Mouse (Mus musculus): ENCODE measurements at regions not wholly inside any gene's neighbourhood (a gene's known extent, or its start where the extent isn't known, plus 50 kb on each side); places are given as distances from the start of the nearest gene placed in this dataset.

GRCm38 (mm10) chr17:79775216-79775615 lies 60.4 kb upstream of the Cyp1b1 start:
- TF ChIP-seq CTCF (IDR thresholded peaks at IDR 0.05; ENCODE audit: low read depth, low read length): no peak
- no peak for TF ChIP-seq POLR2A (IDR thresholded peaks at IDR 0.05; ENCODE audit: borderline replicate concordance, low read depth, low read length)
- H3K4me1 ChIP-seq (ENCODE audit: control insufficient read depth, insufficient read depth, low read length): no peaks in the 10 kb centered on the region
- H3K27ac ChIP-seq (ENCODE audit: insufficient read depth, low read depth, low read length): no peak overlapping the region
- H3K4me3 ChIP-seq (ENCODE audit: insufficient read depth, low read length): no peak overlapping the region

GRCm38 (mm10) chr17:79774291-79774690 lies 59.4 kb upstream of the Cyp1b1 start:
- H3K4me1 ChIP-seq (ENCODE audit: control insufficient read depth, insufficient read depth, low read length): no peaks in the 10 kb centered on the region
- H3K4me3 ChIP-seq (ENCODE audit: insufficient read depth, low read length): no peak overlapping the region
- H3K27ac ChIP-seq (ENCODE audit: insufficient read depth, low read depth, low read length): no peak overlapping the region
- TF ChIP-seq CTCF (IDR thresholded peaks at IDR 0.05; ENCODE audit: low read depth, low read length) (no peak), POLR2A (IDR thresholded peaks at IDR 0.05; ENCODE audit: borderline replicate concordance, low read depth, low read length) (no peak)

- no peak overlapping the region for H3K27ac ChIP-seq (ENCODE audit: insufficient read depth, low read depth, low read length)
- TF ChIP-seq POLR2A (IDR thresholded peaks at IDR 0.05; ENCODE audit: borderline replicate concordance, low read depth, low read length) (no peak), CTCF (IDR thresholded peaks at IDR 0.05; ENCODE audit: low read depth, low read length) (no peak)
- H3K4me1 ChIP-seq (ENCODE audit: control insufficient read depth, insufficient read depth, low read length): no peaks in the 10 kb centered on the region
- H3K4me3 ChIP-seq (ENCODE audit: insufficient read depth, low read length): no peak overlapping the region
These were observed 57.4 kb upstream of the Cyp1b1 start for GRCm38 (mm10) chr17:79772219-79772618.

GRCm38 (mm10) chr17:79771727-79772126 lies 56.9 kb upstream of the Cyp1b1 start:
- Histone ChIP-seq H3K27ac (ENCODE audit: insufficient read depth, low read depth, low read length) (no peak overlapping the region), H3K4me3 (ENCODE audit: insufficient read depth, low read length) (no peak overlapping the region), H3K4me1 (ENCODE audit: control insufficient read depth, insufficient read depth, low read length) (no peaks in the 10 kb centered on the region)
- TF ChIP-seq POLR2A (IDR thresholded peaks at IDR 0.05; ENCODE audit: borderline replicate concordance, low read depth, low read length): no peak
- no peak for TF ChIP-seq CTCF (IDR thresholded peaks at IDR 0.05; ENCODE audit: low read depth, low read length)

GRCm38 (mm10) chr17:79770911-79771310 lies 56.0 kb upstream of the Cyp1b1 start:
- no peak overlapping the region for H3K27ac ChIP-seq (ENCODE audit: insufficient read depth, low read depth, low read length)

GRCm38 (mm10) chr17:79769824-79770223 lies 55.0 kb upstream of the Cyp1b1 start:
- no peak overlapping the region for H3K4me3 ChIP-seq (ENCODE audit: insufficient read depth, low read length)
- no peaks in the 10 kb centered on the region for H3K4me1 ChIP-seq (ENCODE audit: control insufficient read depth, insufficient read depth, low read length)
- TF ChIP-seq POLR2A (IDR thresholded peaks at IDR 0.05; ENCODE audit: borderline replicate concordance, low read depth, low read length): no peak
- no peak for TF ChIP-seq CTCF (IDR thresholded peaks at IDR 0.05; ENCODE audit: low read depth, low read length)
- H3K27ac ChIP-seq (ENCODE audit: insufficient read depth, low read depth, low read length): no peak overlapping the region

More at GRCm38 (mm10) chr17:79770911-79771310, 56.0 kb upstream of the Cyp1b1 start:
- no peaks in the 10 kb centered on the region for H3K4me1 ChIP-seq (ENCODE audit: control insufficient read depth, insufficient read depth, low read length)
- H3K4me3 ChIP-seq (ENCODE audit: insufficient read depth, low read length): no peak overlapping the region
- TF ChIP-seq POLR2A (IDR thresholded peaks at IDR 0.05; ENCODE audit: borderline replicate concordance, low read depth, low read length) (no peak), CTCF (IDR thresholded peaks at IDR 0.05; ENCODE audit: low read depth, low read length) (no peak)

GRCm38 (mm10) chr17:79768080-79768479 lies 53.2 kb upstream of the Cyp1b1 start:
- no peak for TF ChIP-seq CTCF (IDR thresholded peaks at IDR 0.05; ENCODE audit: low read depth, low read length)
- H3K4me1 ChIP-seq (ENCODE audit: control insufficient read depth, insufficient read depth, low read length): no peaks in the 10 kb centered on the region

GRCm38 (mm10) chr17:79765061-79765794 lies 50.4 kb upstream of the Cyp1b1 start:
- Histone ChIP-seq H3K4me3 (ENCODE audit: insufficient read depth, low read length) (no peak overlapping the region), H3K27ac (ENCODE audit: insufficient read depth, low read depth, low read length) (no peak overlapping the region), H3K4me1 (ENCODE audit: control insufficient read depth, insufficient read depth, low read length) (no peaks in the 10 kb centered on the region)
- no peak for TF ChIP-seq CTCF (IDR thresholded peaks at IDR 0.05; ENCODE audit: low read depth, low read length)
- no peak for TF ChIP-seq POLR2A (IDR thresholded peaks at IDR 0.05; ENCODE audit: borderline replicate concordance, low read depth, low read length)

More at GRCm38 (mm10) chr17:79768080-79768479, 53.2 kb upstream of the Cyp1b1 start:
- Histone ChIP-seq H3K4me3 (ENCODE audit: insufficient read depth, low read length) (no peak overlapping the region), H3K27ac (ENCODE audit: insufficient read depth, low read depth, low read length) (no peak overlapping the region)

Data from bone marrow macrophage, adult 2 months (primary cell).